Mouse (Mus musculus) midbrain, embryonic 15.5 days (tissue): Measurements from ENCODE around the gene Snta1. TPM values are rescaled to one million over a fixed set of nuclear protein-coding genes. Genes with fewer than 3 reads are reported as not detected.

Experiments used
- ATAC-seq: fragments of 200-750 bp; cut with Nextera tagmentation; replicated peaks from 2 replicates; pipeline ENCODE4 v1.8.0; 2017; ENCODE audit warnings: moderate TSS enrichment
- H3K27ac ChIP-seq: fragments of 300-500 bp; sonication (generic); 2 replicates; pipeline ENCODE4 v1.5.1; 2015; ENCODE audit warnings: mild to moderate bottlenecking, inconsistent platforms
- H3K27me3 ChIP-seq: fragments of 300-500 bp; sonication (generic); replicated peaks from 2 replicates; pipeline ENCODE4 v1.6.1; 2015; ENCODE audit warnings: inconsistent platforms
- H3K36me3 ChIP-seq: fragments of 300-500 bp; sonication (generic); replicated peaks from 2 replicates; pipeline ENCODE4 v1.6.1; 2015; ENCODE audit warnings: inconsistent platforms
- H3K4me1 ChIP-seq: fragments of 300-500 bp; sonication (generic); 2 replicates; pipeline ENCODE4 v1.6.1; 2015; ENCODE audit warnings: inconsistent platforms
- H3K4me2 ChIP-seq: fragments of 300-500 bp; sonication (generic); 2 replicates; pipeline ENCODE4 v1.6.1; 2015; ENCODE audit warnings: inconsistent platforms, mild to moderate bottlenecking, moderate library complexity
- H3K4me3 ChIP-seq: fragments of 300-500 bp; sonication (generic); 2 replicates; pipeline ENCODE4 v1.5.1; 2015; ENCODE audit warnings: mild to moderate bottlenecking, inconsistent platforms
- H3K9ac ChIP-seq: fragments of 300-500 bp; sonication (generic); 2 replicates; pipeline ENCODE4 v1.6.1; 2015; ENCODE audit warnings: mild to moderate bottlenecking, inconsistent platforms
- H3K9me3 ChIP-seq: fragments of 300-500 bp; sonication (generic); 2 replicates; pipeline ENCODE4 v1.6.1; 2016; ENCODE audit warnings: inconsistent platforms
- WGBS: fragments of 180-500 bp; shearing (Covaris S2); methylation state at CpG from one replicate; pipeline ENCODE4 v1.1.7; 2015; ENCODE audit warnings: mixed read lengths; 5-methylcytosine and 5-hydroxymethylcytosine counted together
- polyA plus RNA-seq: library from polyadenylated mRNA; unstranded; fragments of >200 nt; fragmentation: Nextera tagmentation; extraction: Ambion mirVana; gene quantifications from 2 replicates; pipeline ENCODE4 v1.2.1, GENCODE M21; 2015

Snta1 gene
- polyA plus RNA-seq, 1 experiment from 2014 or later: 10.2 TPM

DNA sequence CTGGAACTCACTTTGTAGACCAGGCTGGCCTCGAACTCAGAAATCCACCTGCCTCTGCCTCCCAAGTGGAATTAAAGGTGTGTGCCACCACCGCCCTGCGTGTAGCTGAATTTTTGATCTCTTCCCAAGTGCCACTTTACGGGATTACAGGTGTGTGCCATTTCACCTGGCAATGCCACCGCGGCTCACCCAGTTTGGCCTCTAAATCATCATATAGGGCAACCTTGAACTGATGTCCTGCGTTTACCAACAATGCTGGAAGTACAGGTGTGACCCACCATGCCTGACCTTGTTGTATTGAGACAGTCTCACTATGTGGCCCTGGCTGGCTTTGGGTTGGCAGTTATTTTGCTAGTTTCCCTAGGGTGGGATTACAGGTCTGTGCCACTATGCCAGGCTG lies 26.8 kb upstream of the Snta1 start:
- no peak overlapping the region for H3K27ac ChIP-seq
- no peaks in the 10 kb centered on the region for H3K36me3 ChIP-seq
- 94% methylated on average over 7 of the region's 7 CpGs for WGBS
- H3K4me3 ChIP-seq: no peak overlapping the region
- no peak for ATAC-seq
- H3K4me1 ChIP-seq: peaks cover 30% of the 10 kb centered on the region
- no peak overlapping the region for H3K4me2 ChIP-seq
- no peak overlapping the region for H3K9ac ChIP-seq
- H3K27me3 ChIP-seq: no peaks in the 10 kb centered on the region
- H3K9me3 ChIP-seq: no peaks in the 10 kb centered on the region

DNA sequence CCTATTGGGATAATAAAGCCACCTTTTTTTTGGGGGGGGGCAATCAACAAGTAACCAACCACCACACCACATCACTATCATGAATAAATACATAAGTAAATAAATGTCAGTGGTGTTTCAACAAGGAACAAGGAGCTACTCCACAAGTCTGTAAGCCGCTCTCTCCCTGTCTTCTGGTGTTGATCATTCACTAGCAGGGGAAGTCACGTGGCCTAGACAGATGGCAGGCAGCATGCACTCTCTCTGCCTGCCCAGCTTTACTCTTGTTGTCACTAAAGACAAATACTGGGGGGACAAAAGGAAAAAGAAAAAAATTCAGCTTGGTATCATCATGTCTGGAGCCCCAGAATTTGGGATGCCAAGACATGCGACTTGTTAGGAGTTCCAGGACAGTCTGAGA lies 25.5 kb upstream of the Snta1 start:
- no peak for ATAC-seq
- 71% methylated on average over 3 of the region's 3 CpGs for WGBS
- H3K9me3 ChIP-seq: no peaks in the 10 kb centered on the region
- H3K4me3 ChIP-seq: no peak overlapping the region
- H3K4me2 ChIP-seq: no peak overlapping the region
- H3K27ac ChIP-seq: no peak overlapping the region
- no peak overlapping the region for H3K9ac ChIP-seq
- H3K4me1 ChIP-seq: peaks cover 20% of the 10 kb centered on the region
- H3K27me3 ChIP-seq: no peaks in the 10 kb centered on the region
- no peaks in the 10 kb centered on the region for H3K36me3 ChIP-seq

DNA sequence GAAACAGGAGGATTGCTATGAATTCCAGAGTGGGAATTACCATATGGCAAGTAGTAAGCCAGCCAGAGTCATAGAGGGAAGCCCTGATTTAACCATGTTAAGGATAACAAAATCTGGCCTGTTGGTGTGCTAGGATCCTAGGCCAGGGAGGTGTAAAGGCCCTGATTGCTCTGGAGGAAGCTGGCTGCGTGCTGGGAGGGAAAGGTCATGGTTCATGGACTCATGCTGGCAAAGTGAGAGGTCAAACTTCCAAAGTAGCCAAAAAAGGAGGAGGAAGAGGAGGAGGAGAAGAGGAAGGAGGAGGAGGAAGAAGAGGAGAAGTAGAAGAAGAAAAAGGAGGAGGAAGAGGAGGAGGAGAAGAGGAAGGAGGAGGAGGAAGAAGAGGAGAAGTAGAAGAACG lies 24.8 kb upstream of the Snta1 start:
- Histone ChIP-seq H3K27ac (no peak overlapping the region), H3K4me1 (peaks cover 19% of the 10 kb centered on the region), H3K4me2 (no peak overlapping the region), H3K36me3 (no peaks in the 10 kb centered on the region), H3K9me3 (no peaks in the 10 kb centered on the region), H3K4me3 (no peak overlapping the region), H3K9ac (no peak overlapping the region), H3K27me3 (no peaks in the 10 kb centered on the region)
- WGBS: 73% methylated on average over 2 of the region's 2 CpGs
- no peak for ATAC-seq

DNA sequence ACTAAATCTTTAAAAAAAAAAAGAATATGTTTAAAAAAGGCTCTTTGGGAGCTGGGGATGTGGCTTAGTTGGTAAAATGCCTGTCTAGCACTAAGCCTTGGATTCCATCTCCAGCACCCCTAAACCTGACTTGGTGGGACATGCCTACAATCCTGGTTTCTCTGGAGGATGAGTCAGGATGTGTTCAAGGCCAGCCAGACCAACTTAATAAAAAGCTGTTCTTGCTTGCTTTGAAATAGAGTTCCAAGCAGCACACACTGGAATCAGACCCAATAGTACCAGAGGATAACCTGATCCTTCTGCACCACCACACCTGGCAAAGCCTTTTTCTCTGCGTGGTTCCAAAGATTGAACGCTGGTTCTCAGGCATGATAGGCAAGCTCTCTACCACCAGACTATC lies 22.7 kb upstream of the Snta1 start:
- Histone ChIP-seq H3K4me3 (no peak overlapping the region), H3K4me2 (no peak overlapping the region), H3K9me3 (no peaks in the 10 kb centered on the region), H3K4me1 (peaks cover 24% of the 10 kb centered on the region), H3K9ac (no peak overlapping the region), H3K27ac (no peak overlapping the region), H3K27me3 (no peaks in the 10 kb centered on the region), H3K36me3 (no peaks in the 10 kb centered on the region)
- 100% methylated on average over 2 of the region's 2 CpGs for WGBS
- ATAC-seq: no peak

DNA sequence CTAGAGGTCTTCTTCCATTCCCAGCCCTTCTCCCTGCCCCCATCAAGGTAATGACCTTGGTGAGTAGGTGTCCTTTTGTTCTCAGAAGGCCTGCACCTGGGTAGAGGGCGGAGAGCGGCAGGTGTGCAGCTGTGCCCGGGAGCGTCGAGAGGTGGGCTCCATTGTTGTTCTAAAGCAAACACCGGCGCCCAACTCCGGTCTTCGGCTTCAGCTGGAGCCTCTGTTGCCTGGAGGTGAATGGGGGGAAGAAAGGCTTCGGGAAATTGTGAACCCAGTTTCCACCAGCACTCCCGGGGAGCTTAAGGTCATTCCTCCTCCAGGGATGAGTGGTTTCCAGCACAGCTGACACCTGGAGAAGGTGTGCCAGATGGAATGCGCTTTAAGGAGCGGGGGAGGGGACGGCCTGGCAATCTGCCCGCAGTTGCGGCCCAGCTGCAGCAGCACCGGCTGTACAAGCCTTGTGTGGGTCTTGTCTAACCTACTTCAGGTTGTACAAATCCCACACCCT lies 20.0 kb upstream of the Snta1 start:
- H3K36me3 ChIP-seq: no peaks in the 10 kb centered on the region
- no peak; the same call in 1 of the 2 replicates for ATAC-seq
- peak overlapping the region; percentile 84 for H3K27ac ChIP-seq
- no peak overlapping the region for H3K9ac ChIP-seq
- 24% methylated on average over 17 of the region's 17 CpGs for WGBS
- H3K9me3 ChIP-seq: no peaks in the 10 kb centered on the region
- no peaks in the 10 kb centered on the region for H3K27me3 ChIP-seq
- H3K4me1 ChIP-seq: peaks cover 22% of the 10 kb centered on the region
- H3K4me3 ChIP-seq: no peak overlapping the region
- H3K4me2 ChIP-seq: peak overlapping the region; percentile 28

DNA sequence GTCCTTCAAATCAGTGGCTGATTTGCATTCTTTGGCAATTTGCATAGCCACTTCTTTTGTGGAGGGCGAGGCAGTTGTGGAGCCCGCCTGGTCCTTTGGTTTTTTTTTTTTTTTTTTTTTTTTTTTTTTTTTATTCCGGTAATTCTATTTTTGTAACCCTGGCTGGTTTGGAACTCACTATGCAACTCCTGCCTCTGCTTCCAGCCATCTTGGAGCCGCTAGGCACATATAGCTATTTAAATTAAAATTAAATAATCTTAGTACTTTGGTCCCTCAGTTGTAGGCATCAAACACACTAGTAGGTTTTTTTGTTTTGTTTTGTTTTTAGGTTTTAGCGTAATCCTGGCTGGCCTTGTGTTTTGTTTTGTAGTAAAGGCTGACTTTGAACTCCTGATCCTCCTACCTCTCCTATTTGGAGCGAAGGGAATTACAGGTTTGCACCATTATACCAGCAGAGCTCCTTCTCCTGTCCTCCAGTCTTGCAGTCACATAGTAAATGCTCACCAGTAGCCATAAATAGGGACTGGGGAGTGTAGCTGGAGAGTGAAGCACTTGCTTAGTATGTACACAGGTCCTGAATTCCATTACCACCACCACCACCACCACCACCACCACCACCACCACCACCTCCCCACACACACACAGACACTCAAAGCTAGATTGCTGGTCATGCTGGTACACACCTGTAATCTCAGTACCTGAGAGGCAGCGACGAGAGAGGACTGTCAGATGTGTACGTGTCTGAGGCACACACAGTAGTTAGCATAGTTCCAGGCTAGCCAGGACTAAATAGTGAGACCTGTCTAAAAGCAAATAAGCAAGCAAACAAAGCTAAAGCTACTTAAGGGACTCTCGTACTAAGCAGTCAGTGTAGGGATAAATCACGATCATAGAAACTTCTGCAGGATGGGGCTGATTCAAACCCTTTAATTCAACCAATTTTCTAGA lies 19.3 kb upstream of the Snta1 start:
- 26% methylated on average over 11 of the region's 11 CpGs for WGBS
- peak overlapping the region; percentile 51 for H3K9ac ChIP-seq
- no peak; the same call in 1 of the 2 replicates for ATAC-seq
- no peaks in the 10 kb centered on the region for H3K9me3 ChIP-seq
- peak overlapping the region; percentile 60 for H3K4me2 ChIP-seq
- peak overlapping the region; percentile 84 for H3K27ac ChIP-seq
- peak overlapping the region; percentile 38 for H3K4me3 ChIP-seq
- no peaks in the 10 kb centered on the region for H3K36me3 ChIP-seq
- H3K4me1 ChIP-seq: peaks cover 22% of the 10 kb centered on the region
- H3K27me3 ChIP-seq: no peaks in the 10 kb centered on the region

DNA sequence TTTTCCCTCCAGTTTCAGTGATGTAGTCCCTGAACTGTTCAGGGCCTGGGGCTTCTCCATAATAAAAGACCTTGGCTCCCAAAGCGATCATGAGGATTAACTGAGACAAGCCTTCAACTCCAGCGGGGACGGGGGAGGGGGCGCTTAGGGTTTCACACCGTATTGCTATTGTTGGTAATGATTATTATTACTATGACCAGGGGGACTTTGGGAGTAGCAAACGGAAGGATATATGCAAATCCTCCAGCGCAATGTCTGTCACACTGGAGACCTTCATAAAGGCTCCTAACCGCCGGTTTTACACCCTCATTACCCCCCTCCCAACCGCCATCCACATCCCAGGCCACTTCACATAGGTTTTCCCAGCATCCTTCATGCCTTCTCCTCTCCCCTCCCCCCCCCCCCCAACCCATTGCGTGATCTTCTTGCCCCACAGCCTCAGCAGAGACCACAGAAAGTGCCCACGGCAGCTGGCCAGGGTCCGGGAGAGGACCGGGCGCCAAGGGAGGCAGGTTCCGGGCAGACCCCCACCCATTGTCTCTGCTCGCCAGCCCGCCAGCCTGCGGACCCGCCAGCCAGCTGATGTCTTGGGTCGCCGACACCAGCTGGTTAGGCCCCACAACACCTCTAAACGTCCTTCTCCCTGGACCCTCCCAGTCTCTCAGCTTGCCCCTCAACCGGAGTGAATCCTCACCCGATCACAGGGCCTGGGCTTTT lies 18.4 kb upstream of the Snta1 start:
- no peaks in the 10 kb centered on the region for H3K27me3 ChIP-seq
- peaks cover 28% of the 10 kb centered on the region for H3K4me1 ChIP-seq
- WGBS: under 1% methylated on average over 24 of the region's 25 CpGs
- ATAC-seq: peak; percentile 81
- no peaks in the 10 kb centered on the region for H3K9me3 ChIP-seq
- peak overlapping the region; percentile 38 for H3K4me3 ChIP-seq
- peak overlapping the region; percentile 51 for H3K9ac ChIP-seq
- H3K27ac ChIP-seq: peak overlapping the region; percentile 84
- no peaks in the 10 kb centered on the region for H3K36me3 ChIP-seq
- H3K4me2 ChIP-seq: peak overlapping the region; percentile 60

DNA sequence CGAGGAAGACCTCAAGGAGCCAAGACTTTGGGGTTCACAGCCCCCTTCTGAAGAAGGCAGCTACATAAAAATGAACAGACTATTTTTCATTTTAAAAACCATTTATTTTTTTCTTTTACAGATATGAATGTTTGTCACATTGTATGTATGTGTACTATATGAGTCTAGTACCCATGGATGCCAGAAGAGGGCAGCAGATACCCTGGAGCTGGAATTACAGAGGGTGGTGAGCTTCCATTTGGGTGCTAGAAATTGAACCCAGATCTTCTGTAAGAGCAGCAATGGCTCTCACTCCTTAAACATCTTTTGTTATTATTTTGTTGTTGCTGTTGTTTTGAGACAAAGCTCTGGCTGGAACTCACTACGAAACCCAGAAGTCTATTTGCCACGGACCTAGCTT lies 17.6 kb upstream of the Snta1 start:
- Histone ChIP-seq H3K4me2 (no peak overlapping the region), H3K27me3 (no peaks in the 10 kb centered on the region), H3K4me1 (peaks cover 32% of the 10 kb centered on the region), H3K9ac (no peak overlapping the region), H3K36me3 (no peaks in the 10 kb centered on the region), H3K27ac (peak overlapping the region; percentile 84; the same call in 1 of the 2 replicates), H3K9me3 (no peaks in the 10 kb centered on the region), H3K4me3 (no peak overlapping the region)
- WGBS: 80% methylated on average over 3 of the region's 3 CpGs
- no peak for ATAC-seq

DNA sequence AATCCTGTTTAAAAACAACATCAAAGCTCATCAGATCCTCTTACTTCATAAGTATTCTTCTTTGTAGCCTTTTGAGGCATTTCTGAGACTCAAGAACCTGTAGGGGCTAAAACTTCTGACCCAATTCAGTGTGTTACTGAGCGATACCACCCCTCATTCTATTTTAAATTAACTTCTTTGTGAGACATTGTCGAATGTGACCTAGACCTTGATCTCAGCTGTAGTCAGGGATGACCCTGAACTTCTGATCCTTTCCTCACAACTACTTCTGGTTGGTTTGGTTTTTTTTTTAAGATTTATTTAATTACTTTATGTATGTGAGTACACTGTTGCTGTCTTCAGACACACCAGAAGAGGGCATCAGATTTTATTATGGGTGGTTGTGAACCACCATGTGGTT lies 15.6 kb upstream of the Snta1 start:
- no peaks in the 10 kb centered on the region for H3K27me3 ChIP-seq
- no peaks in the 10 kb centered on the region for H3K9me3 ChIP-seq
- no peak overlapping the region for H3K27ac ChIP-seq
- peaks cover 32% of the 10 kb centered on the region for H3K4me1 ChIP-seq
- no peak overlapping the region for H3K9ac ChIP-seq
- WGBS: 79% methylated on average over 2 of the region's 2 CpGs
- ATAC-seq: no peak
- no peaks in the 10 kb centered on the region for H3K36me3 ChIP-seq
- H3K4me3 ChIP-seq: no peak overlapping the region
- H3K4me2 ChIP-seq: no peak overlapping the region

DNA sequence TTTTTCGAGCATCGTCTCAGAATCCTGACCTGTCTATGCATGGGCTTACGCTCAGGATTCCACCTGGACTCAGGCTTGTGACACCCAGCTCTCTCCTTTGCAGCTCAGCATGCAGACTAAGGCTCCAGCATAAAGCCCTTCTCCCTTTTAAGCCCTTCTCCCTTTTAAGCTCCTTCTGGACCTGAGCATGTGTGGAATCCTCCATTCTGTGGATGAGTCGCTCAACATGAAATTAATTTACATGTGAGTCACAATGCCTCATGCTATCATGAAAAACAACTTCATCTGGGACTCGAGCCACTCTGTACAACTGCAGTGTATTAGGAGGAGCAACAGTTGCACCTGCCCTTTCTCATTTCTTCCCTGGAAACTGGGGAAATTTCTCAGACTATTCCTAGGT lies 14.3 kb upstream of the Snta1 start:
- Histone ChIP-seq H3K4me3 (no peak overlapping the region), H3K36me3 (no peaks in the 10 kb centered on the region), H3K4me1 (peaks cover 23% of the 10 kb centered on the region), H3K27me3 (no peaks in the 10 kb centered on the region), H3K9me3 (no peaks in the 10 kb centered on the region), H3K9ac (no peak overlapping the region), H3K27ac (peak overlapping the region; percentile 27; the same call in 1 of the 2 replicates), H3K4me2 (no peak overlapping the region)
- 50% methylated on average over 5 of the region's 5 CpGs for WGBS
- ATAC-seq: no peak

DNA sequence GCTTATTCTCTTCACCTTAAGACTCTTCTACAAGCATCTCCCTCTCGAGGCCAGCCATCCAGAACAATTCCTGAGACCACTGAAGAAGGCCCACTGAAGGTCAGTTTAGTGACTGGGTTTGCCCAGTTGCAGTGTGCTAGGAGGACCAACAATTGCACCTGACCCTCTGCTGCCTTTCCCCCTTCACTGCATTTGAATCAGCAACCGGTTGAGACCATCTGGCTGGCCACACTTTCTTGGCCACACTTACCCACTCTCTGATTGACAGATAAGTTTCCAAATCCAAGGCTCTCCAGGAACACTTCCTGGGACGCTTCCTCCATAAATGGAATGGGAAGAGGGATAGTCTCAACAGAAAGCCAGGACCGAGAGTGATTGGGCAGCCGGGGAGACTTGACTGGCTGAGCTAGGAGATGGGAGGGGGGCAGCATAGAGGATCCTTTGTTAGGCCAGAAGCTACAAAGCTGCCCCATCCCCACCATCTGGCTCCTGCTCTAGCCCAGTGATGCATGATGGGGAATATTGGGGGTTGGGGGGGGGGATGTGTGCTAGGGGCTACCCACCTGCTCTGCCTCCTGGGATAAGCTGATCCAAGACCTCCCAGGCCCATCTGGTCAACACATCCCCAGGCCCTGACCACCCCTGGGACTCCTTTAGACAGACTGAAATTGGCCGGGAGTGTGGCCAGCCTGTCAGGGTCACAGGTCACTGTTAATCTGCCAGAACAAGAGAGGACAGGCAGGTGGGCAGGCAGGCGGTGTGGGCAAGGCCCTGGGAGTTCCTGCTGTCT lies 13.2 kb upstream of the Snta1 start:
- H3K9me3 ChIP-seq: no peaks in the 10 kb centered on the region
- peak overlapping the region; percentile 10; the same call in 1 of the 2 replicates for H3K9ac ChIP-seq
- H3K27ac ChIP-seq: peak overlapping the region; percentile 27; the same call in 1 of the 2 replicates
- no peaks in the 10 kb centered on the region for H3K36me3 ChIP-seq
- H3K27me3 ChIP-seq: no peaks in the 10 kb centered on the region
- ATAC-seq: peak; percentile 72
- no peak overlapping the region for H3K4me3 ChIP-seq
- H3K4me1 ChIP-seq: 0 out of 2 replicates have a peak, but pooled peaks cover 14% of the 10 kb centered on the region
- 16% methylated on average over 7 of the region's 7 CpGs for WGBS
- H3K4me2 ChIP-seq: no peak overlapping the region
